Mouse (Mus musculus) forebrain, embryonic 14.5 days (tissue): ENCODE results near the gene Xpo6. TPM values are rescaled to one million over a fixed set of nuclear protein-coding genes. Genes with fewer than 3 reads are reported as not detected.

Experiments
- ATAC-seq: fragments of 200-750 bp; cut with Nextera tagmentation; 2 replicates; pipeline ENCODE4 v1.8.0; 2017; ENCODE audit warnings: mild to moderate bottlenecking, moderate library complexity
- DNase-seq: peaks from one replicate; pipeline ENCODE4 v3.0.0-alpha.2; 2015; ENCODE audit warnings: low spot score
- H3K27ac ChIP-seq: fragments of 300-500 bp; sonication (generic); 2 replicates; pipeline ENCODE4 v1.5.1; 2014; ENCODE audit warnings: low read depth, mild to moderate bottlenecking, control low read depth, low read length, moderate library complexity
- H3K27me3 ChIP-seq: fragments of 300-500 bp; sonication (generic); replicated peaks from 2 replicates; pipeline ENCODE4 v1.6.1; 2014; ENCODE audit warnings: low read length, control low read depth, mixed read lengths; ENCODE audit not compliant: control insufficient read depth, insufficient read depth
- H3K36me3 ChIP-seq: fragments of 300-500 bp; sonication (generic); 2 replicates; pipeline ENCODE4 v1.6.1; 2014; ENCODE audit warnings: low read length, control low read depth; ENCODE audit not compliant: control insufficient read depth, insufficient read depth
- H3K4me1 ChIP-seq: fragments of 300-500 bp; sonication (generic); 2 replicates; pipeline ENCODE4 v1.6.1; 2014; ENCODE audit warnings: antibody characterized with exemption, low read length, control low read depth; ENCODE audit not compliant: control insufficient read depth, insufficient read depth
- H3K4me2 ChIP-seq: fragments of 300-500 bp; sonication (generic); 2 replicates; pipeline ENCODE4 v1.6.1; 2014; ENCODE audit warnings: mild to moderate bottlenecking, control low read depth, low read length
- H3K4me3 ChIP-seq: fragments of 300-500 bp; sonication (generic); 2 replicates; pipeline ENCODE4 v1.5.1; 2014; ENCODE audit warnings: low read depth, low read length, control low read depth
- H3K9ac ChIP-seq: fragments of 300-500 bp; sonication (generic); 2 replicates; pipeline ENCODE4 v1.6.1; 2014; ENCODE audit warnings: mild to moderate bottlenecking, low read length, control low read depth, moderate library complexity
- H3K9me3 ChIP-seq: fragments of 300-500 bp; sonication (generic); replicated peaks from 2 replicates; pipeline ENCODE4 v1.6.1; 2016; ENCODE audit warnings: low read length, control low read depth, mixed read lengths; ENCODE audit not compliant: control insufficient read depth
- WGBS: fragments of 180-500 bp; shearing (Covaris S2); extraction: QIAGEN DNeasy Blood & Tissue Kit; methylation state at CpG from one replicate; pipeline ENCODE4 v1.1.7; 2014; 5-methylcytosine and 5-hydroxymethylcytosine counted together
- polyA plus RNA-seq: library from polyadenylated mRNA; unstranded; fragments of >200 nt; fragmentation: Nextera tagmentation; extraction: Ambion mirVana; gene quantifications from 2 replicates; pipeline ENCODE4 v1.2.1, GENCODE M21; 2014

Xpo6 gene
- polyA plus RNA-seq, 1 experiment from 2014 or later: 48.6 TPM

GRCm38 (mm10) chr7:126127673-126128072 is 72.6 kb downstream of the Xpo6 start:
- H3K27me3 ChIP-seq: no peaks in the 10 kb centered on the region
- H3K4me1 ChIP-seq: no peaks in the 10 kb centered on the region
- WGBS: 86% methylated on average over 2 of the region's 2 CpGs
- DNase-seq (no peak), ATAC-seq (no peak)
- no peak overlapping the region for H3K27ac ChIP-seq
- no peak overlapping the region for H3K4me3 ChIP-seq
- no peak overlapping the region for H3K9ac ChIP-seq
- H3K4me2 ChIP-seq: no peak overlapping the region
- H3K36me3 ChIP-seq: peaks cover 68% of the 10 kb centered on the region
- no peaks in the 10 kb centered on the region for H3K9me3 ChIP-seq

GRCm38 (mm10) chr7:126126502-126126901 is 73.8 kb downstream of the Xpo6 start:
- no peak overlapping the region for H3K4me3 ChIP-seq
- H3K27ac ChIP-seq: no peak overlapping the region
- ATAC-seq (no peak), DNase-seq (no peak)
- no peak overlapping the region for H3K9ac ChIP-seq
- H3K36me3 ChIP-seq: peaks cover 74% of the 10 kb centered on the region
- H3K27me3 ChIP-seq: no peaks in the 10 kb centered on the region
- no peaks in the 10 kb centered on the region for H3K4me1 ChIP-seq
- H3K4me2 ChIP-seq: no peak overlapping the region
- WGBS: 87% methylated on average over 3 of the region's 3 CpGs
- no peaks in the 10 kb centered on the region for H3K9me3 ChIP-seq

- peaks cover 62% of the 10 kb centered on the region for H3K36me3 ChIP-seq
- no peaks in the 10 kb centered on the region for H3K4me1 ChIP-seq
- H3K27me3 ChIP-seq: no peaks in the 10 kb centered on the region
- WGBS: 94% methylated on average over 4 of the region's 4 CpGs
- H3K4me2 ChIP-seq: no peak overlapping the region
- no peaks in the 10 kb centered on the region for H3K9me3 ChIP-seq
- H3K9ac ChIP-seq: no peak overlapping the region
- no peak overlapping the region for H3K27ac ChIP-seq
- no peak overlapping the region for H3K4me3 ChIP-seq
- DNase-seq: no peak
- ATAC-seq: no peak
Measured at GRCm38 (mm10) chr7:126121533-126121932, 78.8 kb downstream of the Xpo6 start.

- Histone ChIP-seq H3K9ac (no peak overlapping the region), H3K27ac (no peak overlapping the region), H3K36me3 (peaks cover 67% of the 10 kb centered on the region), H3K4me3 (no peak overlapping the region), H3K27me3 (no peaks in the 10 kb centered on the region), H3K4me1 (no peaks in the 10 kb centered on the region), H3K4me2 (no peak overlapping the region), H3K9me3 (no peaks in the 10 kb centered on the region)
- DNase-seq (no peak), ATAC-seq (no peak)
- 68% methylated on average over 6 of the region's 6 CpGs for WGBS
Measured at GRCm38 (mm10) chr7:126119819-126120218, 80.5 kb downstream of the Xpo6 start.

GRCm38 (mm10) chr7:126113263-126113662 is 87.0 kb downstream of the Xpo6 start:
- Histone ChIP-seq H3K4me2 (no peak overlapping the region), H3K36me3 (peaks cover 72% of the 10 kb centered on the region), H3K4me3 (no peak overlapping the region), H3K27ac (no peak overlapping the region), H3K27me3 (no peaks in the 10 kb centered on the region), H3K9ac (no peak overlapping the region), H3K4me1 (no peaks in the 10 kb centered on the region), H3K9me3 (no peaks in the 10 kb centered on the region)
- 80% methylated on average over 4 of the region's 4 CpGs for WGBS
- ATAC-seq: no peak
- DNase-seq: no peak

GRCm38 (mm10) chr7:126111230-126111629 is 89.1 kb downstream of the Xpo6 start:
- 90% methylated on average over 2 of the region's 2 CpGs for WGBS
- Histone ChIP-seq H3K36me3 (peaks cover 87% of the 10 kb centered on the region), H3K9me3 (no peaks in the 10 kb centered on the region), H3K27ac (no peak overlapping the region), H3K27me3 (no peaks in the 10 kb centered on the region), H3K4me3 (no peak overlapping the region), H3K4me1 (no peaks in the 10 kb centered on the region), H3K9ac (no peak overlapping the region), H3K4me2 (no peak overlapping the region)
- ATAC-seq (no peak), DNase-seq (no peak)

GRCm38 (mm10) chr7:126109898-126110297 is 90.4 kb downstream of the Xpo6 start:
- no peak for ATAC-seq
- no peak overlapping the region for H3K27ac ChIP-seq
- 84% methylated on average over 3 of the region's 3 CpGs for WGBS

GRCm38 (mm10) chr7:126100440-126100839 is 99.9 kb downstream of the Xpo6 start:
- Histone ChIP-seq H3K27me3 (no peaks in the 10 kb centered on the region), H3K4me3 (no peak overlapping the region), H3K27ac (no peak overlapping the region), H3K9ac (no peak overlapping the region), H3K36me3 (peaks cover 78% of the 10 kb centered on the region), H3K4me2 (no peak overlapping the region), H3K9me3 (no peaks in the 10 kb centered on the region), H3K4me1 (no peaks in the 10 kb centered on the region)
- 94% methylated on average over 11 of the region's 11 CpGs for WGBS
- no peak for ATAC-seq
- no peak for DNase-seq

More at GRCm38 (mm10) chr7:126109898-126110297, 90.4 kb downstream of the Xpo6 start:
- DNase-seq: no peak
- Histone ChIP-seq H3K4me3 (no peak overlapping the region), H3K36me3 (peaks cover 90% of the 10 kb centered on the region), H3K4me1 (no peaks in the 10 kb centered on the region), H3K9me3 (no peaks in the 10 kb centered on the region), H3K9ac (no peak overlapping the region), H3K4me2 (no peak overlapping the region), H3K27me3 (no peaks in the 10 kb centered on the region)

GRCm38 (mm10) chr7:126099835-126100234 is 100.5 kb downstream of the Xpo6 start:
- H3K27ac ChIP-seq: no peak overlapping the region
- 82% methylated on average over 2 of the region's 2 CpGs for WGBS
- H3K4me1 ChIP-seq: no peaks in the 10 kb centered on the region
- no peak overlapping the region for H3K9ac ChIP-seq
- no peak overlapping the region for H3K4me3 ChIP-seq
- DNase-seq: no peak
- no peak for ATAC-seq
- H3K9me3 ChIP-seq: no peaks in the 10 kb centered on the region
- no peak overlapping the region for H3K4me2 ChIP-seq
- H3K36me3 ChIP-seq: peaks cover 74% of the 10 kb centered on the region
- no peaks in the 10 kb centered on the region for H3K27me3 ChIP-seq
